Mouse (Mus musculus) limb, embryonic 12.5 days (tissue): ENCODE data around the gene Polr3gl. TPM values are rescaled to one million over a fixed set of nuclear protein-coding genes. Genes with fewer than 3 reads are reported as not detected.
A peak's percentile ranks its signal among the peaks of the same experiment; 100 is the strongest.

Experiments used
- ATAC-seq: fragments of 200-750 bp; cut with Nextera tagmentation; 2 replicates; pipeline ENCODE4 v1.8.0; 2017; ENCODE audit warnings: low read depth, moderate TSS enrichment; ENCODE audit not compliant: insufficient number of reproducible peaks, insufficient read depth, low FRiP score, low TSS enrichment
- H3K27ac ChIP-seq: fragments of 300-500 bp; sonication (generic); 2 replicates; pipeline ENCODE4 v1.5.1; 2016; ENCODE audit warnings: mild to moderate bottlenecking, moderate library complexity
- H3K27me3 ChIP-seq: fragments of 300-500 bp; sonication (generic); 2 replicates; pipeline ENCODE4 v1.6.1; 2016; ENCODE audit warnings: mild to moderate bottlenecking, moderate library complexity
- H3K36me3 ChIP-seq: fragments of 300-500 bp; sonication (generic); 2 replicates; pipeline ENCODE4 v1.6.1; 2016; ENCODE audit warnings: mild to moderate bottlenecking, moderate library complexity
- H3K4me1 ChIP-seq: fragments of 300-500 bp; sonication (generic); replicated peaks from 2 replicates; pipeline ENCODE4 v1.6.1; 2016
- H3K4me2 ChIP-seq: fragments of 300-500 bp; sonication (generic); 2 replicates; pipeline ENCODE4 v1.6.1; 2016; ENCODE audit warnings: mild to moderate bottlenecking, moderate library complexity
- H3K4me3 ChIP-seq: fragments of 300-500 bp; sonication (generic); replicated peaks from 2 replicates; pipeline ENCODE4 v1.5.1; 2016; ENCODE audit warnings: mild to moderate bottlenecking
- H3K9ac ChIP-seq: fragments of 300-500 bp; sonication (generic); replicated peaks from 2 replicates; pipeline ENCODE4 v1.6.1; 2016; ENCODE audit warnings: mild to moderate bottlenecking, moderate library complexity
- H3K9me3 ChIP-seq: fragments of 300-500 bp; sonication (generic); 2 replicates; pipeline ENCODE4 v1.6.1; 2016; ENCODE audit warnings: mild to moderate bottlenecking, moderate library complexity
- WGBS: fragments of 180-500 bp; shearing (Covaris S2); methylation state at CpG from one replicate; pipeline ENCODE4 v1.1.7; 2016; 5-methylcytosine and 5-hydroxymethylcytosine counted together
- polyA plus RNA-seq: library from polyadenylated mRNA; unstranded; fragments of >200 nt; fragmentation: Nextera tagmentation; extraction: Ambion mirVana; gene quantifications from 2 replicates; pipeline ENCODE4 v1.2.1, GENCODE M21; 2016

The Polr3gl gene
- polyA plus RNA-seq, 1 experiment from 2014 or later, result 48.5 TPM

- Histone ChIP-seq H3K9me3 (no peaks in the 10 kb centered on the region), H3K27me3 (peaks cover 8% of the 10 kb centered on the region; the same call in 1 of the 2 replicates), H3K9ac (no peak overlapping the region), H3K4me2 (no peak overlapping the region), H3K4me1 (peaks cover 24% of the 10 kb centered on the region), H3K36me3 (peaks cover 3% of the 10 kb centered on the region; the same call in 1 of the 2 replicates), H3K4me3 (no peak overlapping the region), H3K27ac (no peak overlapping the region)
- WGBS, result 74% methylated on average over 4 of the region's 4 CpGs
- no peak for ATAC-seq
These were observed 14.7 kb downstream of the Polr3gl start for GRCm38 (mm10) chr3:96579239-96579750.

- Histone ChIP-seq H3K36me3 (peaks cover 3% of the 10 kb centered on the region; the same call in 1 of the 2 replicates), H3K9ac (no peak overlapping the region), H3K4me2 (no peak overlapping the region), H3K4me3 (no peak overlapping the region), H3K27ac (no peak overlapping the region), H3K4me1 (peaks cover 24% of the 10 kb centered on the region), H3K27me3 (peaks cover 8% of the 10 kb centered on the region; the same call in 1 of the 2 replicates), H3K9me3 (no peaks in the 10 kb centered on the region)
- WGBS, result 81% methylated on average over 12 of the region's 12 CpGs
- no peak for ATAC-seq
These were observed 15.3 kb downstream of the Polr3gl start for GRCm38 (mm10) chr3:96578561-96579238.

GRCm38 (mm10) chr3:96577566-96577965 lies 16.4 kb downstream of the Polr3gl start:
- peaks cover 24% of the 10 kb centered on the region for H3K4me1 ChIP-seq
- H3K9me3 ChIP-seq, result no peaks in the 10 kb centered on the region
- H3K4me3 ChIP-seq, result no peak overlapping the region
- ATAC-seq, result no peak
- no peak overlapping the region for H3K9ac ChIP-seq
- H3K27me3 ChIP-seq, result peaks cover 8% of the 10 kb centered on the region; the same call in 1 of the 2 replicates
- H3K36me3 ChIP-seq, result peaks cover 3% of the 10 kb centered on the region; the same call in 1 of the 2 replicates
- H3K27ac ChIP-seq, result 0 out of 2 replicates have a peak overlapping the region, but pooled peaks have one; percentile 76
- no peak overlapping the region for H3K4me2 ChIP-seq
- 76% methylated on average over 4 of the region's 4 CpGs for WGBS

- peak; percentile 80 for ATAC-seq
- Histone ChIP-seq H3K9ac (no peak within 1 kb of the TSS), H3K4me3 (peak within 1 kb of the TSS; percentile 8)
These were observed 17.1 kb downstream of the Polr3gl start, which contains the start of gene Gm16253 for GRCm38 (mm10) chr3:96576690-96577541. Gm16253 (plus strand) TSS chr3:96576984.

GRCm38 (mm10) chr3:96576005-96576658 lies 17.8 kb downstream of the Polr3gl start:
- 50% methylated on average over 14 of the region's 14 CpGs for WGBS
- H3K4me3 ChIP-seq, result peak overlapping the region; percentile 8
- no peaks in the 10 kb centered on the region for H3K9me3 ChIP-seq
- peaks cover 3% of the 10 kb centered on the region; the same call in 1 of the 2 replicates for H3K36me3 ChIP-seq
- H3K27me3 ChIP-seq, result peaks cover 3% of the 10 kb centered on the region; the same call in 1 of the 2 replicates
- no peak; the same call in 1 of the 2 replicates for ATAC-seq
- H3K27ac ChIP-seq, result peak overlapping the region; percentile 76
- peaks cover 24% of the 10 kb centered on the region for H3K4me1 ChIP-seq
- H3K4me2 ChIP-seq, result peak overlapping the region; percentile 47
- no peak overlapping the region for H3K9ac ChIP-seq

More at GRCm38 (mm10) chr3:96576690-96577541, 17.1 kb downstream of the Polr3gl start, which contains the start of gene Gm16253:
- H3K27ac ChIP-seq, result peak within 1 kb of the TSS; percentile 76
- peaks cover 8% of the 10 kb centered on the region; the same call in 1 of the 2 replicates for H3K27me3 ChIP-seq
- WGBS, result 32% methylated on average over 17 of the region's 17 CpGs
- peak within 1 kb of the TSS; percentile 47 for H3K4me2 ChIP-seq
- H3K4me1 ChIP-seq, result peaks cover 24% of the 10 kb centered on the region
- no peaks in the 10 kb centered on the region for H3K9me3 ChIP-seq
- H3K36me3 ChIP-seq, result peaks cover 3% of the 10 kb centered on the region; the same call in 1 of the 2 replicates

GRCm38 (mm10) chr3:96575272-96575984 lies 18.6 kb downstream of the Polr3gl start:
- Histone ChIP-seq H3K36me3 (peaks cover 3% of the 10 kb centered on the region; the same call in 1 of the 2 replicates), H3K4me1 (peaks cover 18% of the 10 kb centered on the region), H3K27ac (peak overlapping the region; percentile 76; the same call in 1 of the 2 replicates), H3K27me3 (no peaks in the 10 kb centered on the region), H3K4me2 (no peak overlapping the region), H3K9ac (no peak overlapping the region), H3K4me3 (no peak overlapping the region), H3K9me3 (no peaks in the 10 kb centered on the region)
- no peak for ATAC-seq
- WGBS, result 84% methylated on average over 8 of the region's 8 CpGs

GRCm38 (mm10) chr3:96573611-96574511 lies 20.1 kb downstream of the Polr3gl start:
- Histone ChIP-seq H3K9me3 (no peaks in the 10 kb centered on the region), H3K4me1 (peaks cover 14% of the 10 kb centered on the region), H3K9ac (no peak overlapping the region), H3K27me3 (no peaks in the 10 kb centered on the region), H3K36me3 (peaks cover 3% of the 10 kb centered on the region; the same call in 1 of the 2 replicates), H3K4me3 (no peak overlapping the region), H3K27ac (no peak overlapping the region), H3K4me2 (no peak overlapping the region)
- WGBS, result 81% methylated on average over 19 of the region's 19 CpGs
- no peak for ATAC-seq

- Histone ChIP-seq H3K4me3 (no peak overlapping the region), H3K27ac (no peak overlapping the region), H3K9ac (no peak overlapping the region), H3K36me3 (no peaks in the 10 kb centered on the region), H3K9me3 (no peaks in the 10 kb centered on the region), H3K4me2 (no peak overlapping the region), H3K27me3 (no peaks in the 10 kb centered on the region), H3K4me1 (peaks cover 11% of the 10 kb centered on the region)
- WGBS, result 79% methylated on average over 16 of the region's 16 CpGs
- ATAC-seq, result no peak
These were observed 21.9 kb downstream of the Polr3gl start for GRCm38 (mm10) chr3:96571896-96572698.

- Histone ChIP-seq H3K4me2 (no peak overlapping the region), H3K27me3 (no peaks in the 10 kb centered on the region), H3K4me1 (peaks cover 4% of the 10 kb centered on the region), H3K36me3 (no peaks in the 10 kb centered on the region), H3K9me3 (no peaks in the 10 kb centered on the region), H3K4me3 (no peak overlapping the region), H3K27ac (no peak overlapping the region), H3K9ac (no peak overlapping the region)
- WGBS, result 74% methylated on average over 2 of the region's 2 CpGs
- no peak for ATAC-seq
These were observed 22.6 kb downstream of the Polr3gl start for GRCm38 (mm10) chr3:96571336-96571735.
